ENCODE assay signal across 20 mouse cellular contexts in the genomic region with DNA sequence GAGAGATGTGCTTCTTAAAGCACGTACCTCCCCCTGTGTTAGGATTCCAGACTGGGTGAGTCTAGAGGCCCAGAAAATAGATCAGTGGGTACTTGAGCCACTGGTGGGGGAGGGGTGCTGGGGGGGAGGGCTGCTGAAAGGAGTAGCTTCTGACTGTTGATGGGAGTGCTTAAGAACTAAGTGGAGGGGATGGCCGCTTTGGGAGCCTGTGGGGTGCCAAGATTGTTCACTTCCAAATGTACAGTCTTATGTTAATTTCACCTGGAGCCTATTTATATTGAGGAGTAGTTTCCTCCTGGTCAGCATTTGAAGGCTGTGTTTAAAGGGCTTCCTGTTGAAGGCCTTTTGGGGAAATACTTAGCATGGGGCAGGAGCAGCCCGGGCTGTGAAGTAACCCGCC. TPM values are rescaled to one million over a fixed set of nuclear protein-coding genes. Genes with fewer than 3 reads are reported as not detected.
"Had no signal": no experiment of that assay in that cellular context is flagged by ENCODE, and none has a peak within 500 bp of the region (broad histone marks: within the 10 kb centered on the region; RNA-seq: fewer than 3 reads in every experiment).

No protein-coding gene starts in this region.

- H3K27ac ChIP-seq: midbrain, embryonic 10.5 days; midbrain, embryonic 12.5 days; neural tube, embryonic 13.5 days; neural tube, embryonic 15.5 days had no signal

- DNase-seq: lung, adult 18-20 months; lung, embryonic 14.5 days; lung, postnatal 10 days; lung, postnatal 4 days; midbrain, embryonic 14.5 days; retina, postnatal 1 day; right cerebral cortex, adult 18-20 months; right cerebral cortex, postnatal 14 days; thymus, adult 18-20 months; thymus, postnatal 14 days; thymus, postnatal 36 days had no signal

- ATAC-seq: midbrain, embryonic 16.5 days had no signal

- H3K4me2 ChIP-seq: lung, embryonic 14.5 days; midbrain, embryonic 12.5 days; neural tube, embryonic 13.5 days; neural tube, embryonic 15.5 days had no signal

- H3K9ac ChIP-seq: lung, embryonic 14.5 days; midbrain, embryonic 12.5 days; neural tube, embryonic 13.5 days; neural tube, embryonic 15.5 days had no signal

- H3K4me3 ChIP-seq: midbrain, embryonic 10.5 days; midbrain, embryonic 12.5 days; myocyte; neural tube, embryonic 13.5 days; neural tube, embryonic 15.5 days had no signal

- H3K9me3 ChIP-seq: midbrain, embryonic 10.5 days; midbrain, embryonic 12.5 days; neural tube, embryonic 13.5 days; neural tube, embryonic 15.5 days had no signal

- H3K4me1 ChIP-seq: midbrain, embryonic 10.5 days; midbrain, embryonic 12.5 days; neural tube, embryonic 13.5 days; neural tube, embryonic 15.5 days had no signal

- H3K27me3 ChIP-seq: midbrain, embryonic 12.5 days; neural tube, embryonic 13.5 days; neural tube, embryonic 15.5 days had no signal

RNA-seq across cellular contexts. Expression of a gene that starts 24.6 kb away (rescaled TPM):
- polyA plus RNA-seq: lung, embryonic 14.5 days; midbrain, embryonic 10.5 days; midbrain, embryonic 12.5 days; midbrain, embryonic 14.5 days; midbrain, embryonic 16.5 days; myocyte; neural tube, embryonic 11.5 days; neural tube, embryonic 13.5 days; neural tube, embryonic 15.5 days; stomach, embryonic 14.5 days; thymus, postnatal 0 days had no signal
